Mouse (Mus musculus) liver, embryonic 14.5 days (tissue): ENCODE results near the gene Cnr2.

Experiments
- CTCF ChIP-seq: IDR thresholded peaks from 2 replicates; pipeline ENCODE4 v1.5.1; 2016; ENCODE audit warnings: antibody characterized with exemption, low read depth, control low read depth
- EP300 ChIP-seq: IDR thresholded peaks from 2 replicates; pipeline ENCODE4 v1.6.1; 2016; ENCODE audit warnings: antibody characterized with exemption, low read depth

- TF ChIP-seq CTCF: no peak
- TF ChIP-seq EP300: peak; percentile 54
Observed at GRCm38 (mm10) chr4:135906633-135907032, 11.4 kb downstream of the Cnr2 start.
